Mouse (Mus musculus) myocyte (in vitro differentiated cells): ENCODE measurements around the gene Clnk.

ENCODE experiments used
- CEBPB ChIP-seq: IDR thresholded peaks from 2 replicates; pipeline ENCODE4 v1.6.1; 2011; ENCODE audit warnings: mild to moderate bottlenecking, moderate library complexity; ENCODE audit not compliant: poor library complexity, insufficient read depth, severe bottlenecking
- E2F4 ChIP-seq: IDR thresholded peaks from one replicate; pipeline ENCODE4 v1.6.1; 2011; ENCODE audit warnings: mild to moderate bottlenecking, control low read depth, moderate library complexity; ENCODE audit not compliant: insufficient read depth
- MAX ChIP-seq: IDR thresholded peaks from one replicate; pipeline ENCODE4 v1.6.1; 2011; ENCODE audit warnings: low read depth, mild to moderate bottlenecking, control low read depth
- MYOD1 ChIP-seq, 3 experiments: IDR thresholded peaks; one replicate each; pipeline ENCODE4 v1.6.1; 2011; ENCODE audit warnings: control low read depth in 2 of 3, low read depth in 2 of 3, mild to moderate bottlenecking in 2 of 3, moderate library complexity in 1 of 3; ENCODE audit not compliant: insufficient read length in 2 of 3, control insufficient read depth in 1 of 3
- MYOG ChIP-seq, 3 experiments: IDR thresholded peaks; one replicate each; pipeline ENCODE4 v1.6.1; 2011; ENCODE audit warnings: control low read depth in 2 of 3, low read depth in 2 of 3, mild to moderate bottlenecking in 2 of 3; ENCODE audit not compliant: insufficient read length in 2 of 3, control insufficient read depth in 1 of 3, insufficient read depth in 1 of 3
- POLR2A ChIP-seq: IDR thresholded peaks from one replicate; pipeline ENCODE4 v1.6.1; 2011; ENCODE audit warnings: low read depth, mild to moderate bottlenecking, control low read depth, moderate library complexity; ENCODE audit not compliant: insufficient read length
- POLR2AphosphoS2 ChIP-seq: IDR thresholded peaks from one replicate; pipeline ENCODE4 v1.6.1; 2011; ENCODE audit warnings: low read depth, control low read depth; ENCODE audit not compliant: insufficient read length
- REST ChIP-seq: IDR thresholded peaks from one replicate; pipeline ENCODE4 v1.6.1; 2011; ENCODE audit warnings: mild to moderate bottlenecking, control low read depth, moderate library complexity; ENCODE audit not compliant: insufficient read depth, insufficient read length
- SRF ChIP-seq: IDR thresholded peaks from one replicate; pipeline ENCODE4 v1.6.1; 2011; ENCODE audit warnings: low read depth; ENCODE audit not compliant: control insufficient read depth, insufficient read length
- TCF12 ChIP-seq: IDR thresholded peaks from one replicate; pipeline ENCODE4 v1.6.1; 2011; ENCODE audit warnings: mild to moderate bottlenecking, control low read depth; ENCODE audit not compliant: poor library complexity, insufficient read depth, severe bottlenecking
- USF1 ChIP-seq: IDR thresholded peaks from one replicate; pipeline ENCODE4 v1.6.1; 2011; ENCODE audit warnings: low read depth, mild to moderate bottlenecking, control low read depth, moderate library complexity

GRCm38 (mm10) chr5:38850171-38850570 is 26.4 kb downstream of the Clnk start:
- TF ChIP-seq POLR2A, result no peak
- no peak for TF ChIP-seq CEBPB
- TF ChIP-seq USF1, result no peak
- no peak for TF ChIP-seq E2F4
- no peak for TF ChIP-seq POLR2AphosphoS2
- no peak for TF ChIP-seq TCF12
- no peak for TF ChIP-seq REST
- no peak for TF ChIP-seq MAX
- TF ChIP-seq SRF, result no peak
- no peak for TF ChIP-seq MYOG (IDR thresholded peaks at IDR 0.05; ENCODE audit: control insufficient read depth in 1 of 3, insufficient read depth in 1 of 3, insufficient read length in 2 of 3, low read depth in 2 of 3)
- TF ChIP-seq MYOD1 (IDR thresholded peaks at IDR 0.05; ENCODE audit: control insufficient read depth in 1 of 3, insufficient read length in 2 of 3, low read depth in 2 of 3), result no peak
